Mouse (Mus musculus) heart, postnatal 0 days (tissue): ENCODE measurements around the gene Rmdn2.

Source experiments
- CTCF ChIP-seq: IDR thresholded peaks from 2 replicates; pipeline ENCODE4 v1.5.1; 2016; ENCODE audit warnings: antibody characterized with exemption, control low read depth, low read depth
- EP300 ChIP-seq: IDR thresholded peaks from 2 replicates; pipeline ENCODE4 v1.6.1; 2016; ENCODE audit warnings: antibody characterized with exemption, low read depth

- TF ChIP-seq CTCF (no peak), EP300 (no peak)
Observed at GRCm38 (mm10) chr17:79733039-79733438, 121.4 kb downstream of the Rmdn2 start.
